Mouse (Mus musculus) cerebellum, adult 9-11 months (tissue): ENCODE data around the gene Hikeshi.

Source experiments
- DNase-seq: peaks from one replicate; pipeline ENCODE4 v3.0.0; 2022

Gene Hikeshi

GRCm38 (mm10) chr7:89940571-89941463 lies at the start of gene Hikeshi:
Gene Hikeshi, minus strand, starts transcription at chr7:89941204.
- peak; percentile 95 for DNase-seq

- no peak for DNase-seq
These were observed 43.4 kb upstream of the Hikeshi start for GRCm38 (mm10) chr7:89984421-89984820.

DNA sequence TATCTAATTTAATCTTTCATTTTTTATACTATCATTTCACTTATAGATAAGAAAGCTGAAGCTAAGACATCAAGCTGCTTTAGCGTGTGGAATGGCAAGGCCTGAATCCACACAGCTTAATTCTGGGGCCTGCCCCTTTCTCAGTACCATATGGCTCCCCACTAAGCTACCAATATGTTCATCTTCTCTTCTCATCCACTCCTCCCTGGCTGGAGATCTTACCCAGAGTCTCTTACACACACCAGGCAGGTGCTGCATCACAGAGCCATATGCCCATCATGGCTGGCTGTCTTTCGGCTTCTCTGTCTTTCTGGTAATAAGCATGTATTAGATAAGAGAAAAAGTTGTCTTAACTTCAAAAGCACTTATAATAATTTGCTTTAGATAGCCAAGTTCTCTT lies 42.4 kb upstream of the Hikeshi start:
- DNase-seq, result peak; percentile 63

DNA sequence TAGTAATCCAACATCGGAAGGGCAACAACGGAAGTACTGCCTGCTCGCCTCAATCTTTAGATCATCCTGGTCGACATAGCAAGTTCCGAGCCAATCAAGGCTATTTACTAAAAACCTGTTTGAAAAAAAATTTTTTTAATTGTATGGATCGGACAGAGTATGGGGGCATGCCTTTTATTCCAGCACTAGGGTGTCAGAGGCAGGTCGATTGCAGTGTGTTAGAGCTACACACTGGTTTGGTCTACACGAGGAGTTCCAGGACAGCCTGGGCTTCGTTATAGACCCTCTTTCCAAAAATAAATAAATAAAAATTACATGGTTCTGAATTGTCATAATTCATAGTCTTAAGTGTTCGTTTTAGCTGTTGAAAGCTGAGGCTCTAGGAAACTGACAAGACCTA lies 40.6 kb upstream of the Hikeshi start:
- DNase-seq, result no peak

- peak; percentile 96 for DNase-seq
These were observed 39.8 kb upstream of the Hikeshi start, which contains the start of gene Eed for GRCm38 (mm10) chr7:89980485-89981422. Gene Eed, minus strand, starts transcription at chr7:89980983.

DNA sequence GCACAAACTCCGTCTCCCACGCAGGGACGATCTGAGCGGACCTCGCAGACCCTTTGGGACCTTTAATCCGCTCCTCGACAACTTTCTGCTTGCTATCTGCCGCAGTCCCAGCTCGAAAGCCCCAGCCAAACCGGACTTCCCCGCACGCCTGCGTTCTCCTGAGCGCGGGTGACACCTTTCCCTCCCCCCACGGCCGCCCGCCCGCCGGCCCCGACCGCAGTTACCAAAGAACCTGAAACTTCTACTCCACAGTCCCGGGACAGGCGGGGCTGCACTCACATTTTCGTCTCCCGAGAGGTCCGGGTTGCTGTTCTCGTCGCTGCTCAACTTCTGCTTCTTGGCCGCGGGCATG lies 39.1 kb upstream of the Hikeshi start:
- no peak for DNase-seq

DNA sequence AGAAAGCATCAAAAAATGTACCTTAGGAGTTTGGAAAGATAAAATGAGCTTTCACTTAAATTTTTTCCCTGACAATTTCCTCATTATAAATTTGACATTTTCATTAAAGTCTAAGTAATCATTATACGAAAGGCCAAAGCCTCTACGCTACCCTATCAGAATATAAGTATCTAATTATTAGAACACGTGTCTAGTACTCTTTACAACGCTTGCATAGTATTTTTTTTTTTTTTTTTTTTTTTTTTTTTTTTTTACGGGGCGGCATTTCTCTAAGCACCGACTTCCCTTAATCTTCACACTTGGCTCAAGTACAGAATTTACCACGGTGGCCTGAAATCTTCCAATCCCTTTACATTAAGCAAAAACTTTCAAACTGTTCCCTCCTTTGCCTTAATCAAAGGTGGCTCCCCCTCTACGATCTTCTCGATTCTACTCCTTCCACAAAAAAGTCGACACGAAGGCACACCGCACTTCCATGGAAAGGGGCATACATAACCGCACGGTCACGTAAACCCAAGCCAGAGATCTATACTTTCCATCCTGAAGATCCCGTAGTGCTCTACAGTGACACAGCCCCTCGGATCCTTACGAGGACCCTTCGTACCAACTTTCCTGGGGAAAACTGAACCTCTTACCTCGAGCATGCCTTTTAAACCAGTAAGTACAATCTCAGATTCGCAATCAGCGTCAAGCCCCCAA lies 38.6 kb upstream of the Hikeshi start:
- DNase-seq, result no peak

DNA sequence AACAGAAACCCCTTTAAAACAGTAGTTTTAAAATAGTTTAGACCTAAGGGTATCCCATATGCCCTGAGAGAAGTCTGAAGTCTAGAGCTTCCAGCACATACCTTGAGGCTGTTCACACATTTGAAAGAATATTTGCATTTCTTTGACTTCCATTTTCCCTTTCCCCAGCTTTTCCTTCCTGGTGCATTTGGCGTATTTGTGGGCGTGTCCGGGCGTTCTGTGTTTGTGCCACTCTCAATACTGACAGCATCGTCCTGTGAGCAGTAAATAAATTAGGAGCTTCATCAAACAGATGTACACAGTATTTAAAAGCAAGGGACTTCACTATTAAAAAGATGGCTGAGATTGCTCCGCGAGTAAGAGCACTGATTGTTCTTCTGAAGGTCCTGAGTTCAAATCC lies 35.8 kb upstream of the Hikeshi start:
- no peak for DNase-seq

GRCm38 (mm10) chr7:89975571-89975970 lies 34.6 kb upstream of the Hikeshi start:
- DNase-seq, result no peak

- DNase-seq, result no peak
These were observed 26.2 kb upstream of the Hikeshi start for GRCm38 (mm10) chr7:89967235-89967634.

GRCm38 (mm10) chr7:89966771-89967170 lies 25.8 kb upstream of the Hikeshi start:
- DNase-seq, result no peak

GRCm38 (mm10) chr7:89963135-89963534 lies 22.1 kb upstream of the Hikeshi start:
- DNase-seq, result no peak

- DNase-seq, result no peak
These were observed 16.3 kb upstream of the Hikeshi start for GRCm38 (mm10) chr7:89957300-89957699.

DNA sequence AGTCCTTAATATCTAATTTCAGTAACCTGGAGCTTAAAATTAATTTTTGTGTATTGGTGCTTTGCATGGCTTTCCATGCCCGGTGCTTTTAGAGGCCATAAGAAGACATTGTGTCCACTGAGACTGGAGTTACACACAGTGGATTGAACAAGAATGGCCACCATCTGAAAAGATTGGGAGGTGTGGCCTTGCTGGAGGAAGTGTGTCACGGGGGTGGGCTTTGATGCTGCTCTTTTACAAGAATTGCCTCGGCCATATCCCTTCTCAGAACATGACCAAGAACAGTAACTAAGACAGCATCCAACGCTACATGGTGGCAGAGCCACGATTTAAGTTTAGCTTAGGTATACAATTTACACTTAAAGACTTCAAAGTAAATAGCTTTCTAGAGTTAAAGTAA lies 13.3 kb upstream of the Hikeshi start:
- no peak for DNase-seq

DNA sequence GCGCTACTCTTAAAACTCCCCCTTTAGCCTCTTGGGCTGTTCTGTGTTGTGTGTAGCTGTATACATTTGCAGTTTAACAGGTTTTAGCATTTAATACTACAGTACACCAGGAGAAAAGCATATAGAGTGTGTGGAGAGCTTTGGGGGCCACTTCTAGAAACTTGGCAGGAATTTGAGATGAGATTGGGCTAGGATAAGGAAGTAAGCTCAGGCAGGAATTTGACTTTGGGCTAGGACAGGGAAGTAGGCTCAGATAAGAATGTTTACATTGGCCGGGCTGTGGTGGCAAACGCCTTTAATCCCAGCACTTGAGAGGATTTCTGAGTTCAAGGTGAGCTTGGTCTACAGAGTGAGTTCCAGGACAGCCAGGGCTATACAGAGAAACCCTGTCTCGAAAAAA lies 8.4 kb upstream of the Hikeshi start:
- no peak for DNase-seq

DNA sequence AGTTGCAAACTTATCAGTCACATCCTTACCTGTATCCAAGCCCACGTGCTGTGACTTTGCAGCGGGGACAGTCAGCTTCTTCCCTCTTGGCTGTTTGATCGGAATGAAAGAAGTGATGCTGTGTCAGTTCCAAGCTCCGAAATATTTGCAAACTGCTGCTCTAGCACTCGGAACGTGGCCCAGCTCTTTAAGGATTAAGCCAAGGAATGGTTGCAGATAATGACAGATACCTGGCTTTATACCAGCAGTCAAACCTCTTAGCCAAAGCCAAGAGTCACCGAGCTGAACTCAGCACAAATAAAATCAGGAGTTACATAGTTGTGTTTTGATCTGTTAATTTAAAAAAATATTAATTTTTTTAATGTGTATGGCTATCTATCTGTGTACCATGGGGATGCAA lies 7.0 kb upstream of the Hikeshi start:
- no peak for DNase-seq

DNA sequence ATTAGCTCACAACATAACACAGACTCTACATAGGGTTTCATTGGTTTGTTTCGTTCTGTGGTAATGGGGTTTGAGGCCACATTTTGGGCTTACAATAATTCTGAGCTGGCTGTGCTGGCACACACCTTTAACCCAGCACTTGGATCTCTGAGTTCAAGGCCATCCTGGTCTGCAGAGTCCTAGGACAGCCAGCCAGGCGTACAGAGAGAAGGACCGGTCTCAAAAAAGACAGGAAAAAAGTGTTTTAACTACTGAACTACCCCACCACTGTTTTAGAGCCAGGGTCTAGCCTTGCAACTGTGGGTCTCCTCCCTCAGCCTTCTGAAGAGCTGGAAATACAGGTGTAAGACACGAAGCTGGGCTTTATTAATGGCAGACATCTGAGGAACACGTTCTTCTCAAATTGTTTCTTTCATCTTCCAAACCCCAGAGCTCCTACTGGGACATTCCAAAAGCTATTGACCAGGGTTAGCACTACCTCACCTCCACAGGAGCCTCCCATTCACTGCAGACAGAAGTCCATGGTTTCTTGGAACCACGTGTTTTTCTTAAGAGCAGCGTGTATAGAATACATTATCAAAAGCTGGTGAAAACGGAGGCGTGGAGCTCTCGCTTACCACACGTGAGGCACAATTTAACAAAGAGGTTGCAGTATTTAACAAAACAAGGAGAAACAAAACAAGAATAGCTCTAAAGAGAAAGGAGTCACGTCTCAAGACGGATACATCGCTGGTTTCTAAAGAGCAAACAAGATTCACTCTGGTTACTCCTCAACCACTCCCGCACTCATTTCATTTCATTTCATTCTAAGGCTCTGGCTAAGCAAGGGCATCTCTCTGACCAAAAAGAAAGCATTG lies 1.3 kb downstream of the Hikeshi start:
- no peak for DNase-seq

- DNase-seq, result peak; percentile 89
These were observed 17.4 kb downstream of the Hikeshi start for GRCm38 (mm10) chr7:89923441-89924180.

DNA sequence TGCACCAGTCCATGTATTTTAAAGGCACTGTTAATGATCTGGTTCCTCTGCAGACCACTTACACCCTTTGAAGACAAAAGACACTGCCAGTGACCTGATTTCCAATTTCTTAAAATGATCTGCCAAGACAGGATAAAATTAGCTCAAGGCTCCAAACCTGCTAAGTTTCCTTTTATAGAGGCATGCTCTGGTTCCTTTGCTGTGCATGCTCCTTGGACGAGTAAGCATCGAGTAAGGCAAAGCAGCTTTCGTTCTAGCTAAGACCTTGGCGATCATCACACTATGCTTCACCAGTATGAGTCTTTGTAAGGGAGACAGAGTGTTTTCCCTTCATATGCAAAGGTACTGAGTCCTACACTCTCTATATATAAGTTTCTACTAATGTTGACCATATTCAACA lies 23.2 kb downstream of the Hikeshi start:
- no peak for DNase-seq

DNA sequence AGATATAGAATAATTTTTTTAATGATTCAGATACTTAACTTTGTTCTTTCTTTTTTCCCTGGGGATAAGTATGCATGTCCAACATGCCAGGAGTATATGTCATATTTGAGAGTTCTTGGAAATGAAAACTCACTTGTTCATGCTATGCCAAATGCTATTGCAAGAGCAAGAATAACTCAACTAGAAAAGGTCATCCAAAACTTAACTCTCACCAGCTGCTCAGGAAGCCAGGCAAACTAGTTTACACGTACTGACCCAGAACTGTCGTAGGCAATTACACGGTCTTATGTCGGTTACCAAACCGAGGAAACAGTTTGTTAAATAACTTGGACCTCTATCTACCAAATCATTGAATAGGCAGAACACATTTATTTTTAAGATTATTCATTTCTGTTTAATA lies 24.3 kb downstream of the Hikeshi start:
- peak; percentile 21 for DNase-seq

- DNase-seq, result no peak
These were observed 27.4 kb downstream of the Hikeshi start for GRCm38 (mm10) chr7:89913432-89914158.
